Mouse (Mus musculus) midbrain, embryonic 13.5 days (tissue): ENCODE results near the gene Rap1a. TPM values are rescaled to one million over a fixed set of nuclear protein-coding genes. Genes with fewer than 3 reads are reported as not detected.

Source experiments
- ATAC-seq: fragments of 200-750 bp; cut with Nextera tagmentation; 2 replicates; pipeline ENCODE4 v1.8.0; 2017; ENCODE audit warnings: mild to moderate bottlenecking, moderate TSS enrichment, moderate library complexity
- H3K27ac ChIP-seq: fragments of 300-500 bp; sonication (generic); 2 replicates; pipeline ENCODE4 v1.5.1; 2015; ENCODE audit warnings: inconsistent platforms, mild to moderate bottlenecking, moderate library complexity
- H3K27me3 ChIP-seq: fragments of 300-500 bp; sonication (generic); 2 replicates; pipeline ENCODE4 v1.6.1; 2015; ENCODE audit warnings: mild to moderate bottlenecking, inconsistent platforms
- H3K36me3 ChIP-seq: fragments of 300-500 bp; sonication (generic); 2 replicates; pipeline ENCODE4 v1.6.1; 2015; ENCODE audit warnings: mild to moderate bottlenecking, inconsistent platforms
- H3K4me1 ChIP-seq: fragments of 300-500 bp; sonication (generic); replicated peaks from 2 replicates; pipeline ENCODE4 v1.6.1; 2015; ENCODE audit warnings: inconsistent platforms
- H3K4me2 ChIP-seq: fragments of 300-500 bp; sonication (generic); replicated peaks from 2 replicates; pipeline ENCODE4 v1.6.1; 2015; ENCODE audit warnings: moderate library complexity, mild to moderate bottlenecking, inconsistent platforms
- H3K4me3 ChIP-seq: fragments of 300-500 bp; sonication (generic); replicated peaks from 2 replicates; pipeline ENCODE4 v1.5.1; 2015; ENCODE audit warnings: mild to moderate bottlenecking, inconsistent platforms
- H3K9ac ChIP-seq: fragments of 300-500 bp; sonication (generic); replicated peaks from 2 replicates; pipeline ENCODE4 v1.6.1; 2015; ENCODE audit warnings: mild to moderate bottlenecking, inconsistent platforms
- H3K9me3 ChIP-seq: fragments of 300-500 bp; sonication (generic); 2 replicates; pipeline ENCODE4 v1.6.1; 2016; ENCODE audit warnings: mild to moderate bottlenecking, inconsistent platforms
- WGBS: fragments of 180-500 bp; shearing (Covaris S2); methylation state at CpG from one replicate; pipeline ENCODE4 v1.1.7; 2015; 5-methylcytosine and 5-hydroxymethylcytosine counted together
- polyA plus RNA-seq: library from polyadenylated mRNA; unstranded; fragments of >200 nt; fragmentation: Nextera tagmentation; extraction: Ambion mirVana; gene quantifications from 2 replicates; pipeline ENCODE4 v1.2.1, GENCODE M21; 2015

Rap1a gene
- polyA plus RNA-seq, 1 experiment from 2014 or later: 76.1 TPM

GRCm38 (mm10) chr3:105799375-105799774, 1.8 kb downstream of the Rap1a start:
- peaks cover 32% of the 10 kb centered on the region for H3K4me1 ChIP-seq
- H3K27ac ChIP-seq: no peak overlapping the region
- peak overlapping the region; percentile 87; the same call in 1 of the 2 replicates for H3K4me3 ChIP-seq
- 0 out of 2 replicates have a peak overlapping the region, but pooled peaks have one; percentile 14 for H3K9ac ChIP-seq
- H3K4me2 ChIP-seq: peak overlapping the region; percentile 88
- no peaks in the 10 kb centered on the region for H3K27me3 ChIP-seq
- 69% methylated on average over 4 of the region's 4 CpGs for WGBS
- no peaks in the 10 kb centered on the region for H3K9me3 ChIP-seq
- no peak for ATAC-seq
- H3K36me3 ChIP-seq: no peaks in the 10 kb centered on the region

- 87% methylated on average over 2 of the region's 2 CpGs for WGBS
- Histone ChIP-seq H3K9ac (0 out of 2 replicates have a peak overlapping the region, but pooled peaks have one; percentile 29), H3K4me3 (no peak overlapping the region), H3K36me3 (no peaks in the 10 kb centered on the region), H3K4me2 (peak overlapping the region; percentile 14; the same call in 1 of the 2 replicates), H3K9me3 (no peaks in the 10 kb centered on the region), H3K27me3 (no peaks in the 10 kb centered on the region), H3K27ac (no peak overlapping the region), H3K4me1 (peaks cover 32% of the 10 kb centered on the region)
- ATAC-seq: no peak
These were observed 2.4 kb downstream of the Rap1a start for GRCm38 (mm10) chr3:105798770-105799169.

GRCm38 (mm10) chr3:105797427-105797826, 3.7 kb downstream of the Rap1a start:
- H3K9ac ChIP-seq: no peak overlapping the region
- H3K27ac ChIP-seq: no peak overlapping the region
- no peaks in the 10 kb centered on the region for H3K36me3 ChIP-seq
- H3K9me3 ChIP-seq: no peaks in the 10 kb centered on the region
- H3K27me3 ChIP-seq: no peaks in the 10 kb centered on the region
- no peak overlapping the region for H3K4me2 ChIP-seq
- WGBS: 90% methylated on average over 2 of the region's 2 CpGs
- ATAC-seq: no peak
- peaks cover 32% of the 10 kb centered on the region for H3K4me1 ChIP-seq
- H3K4me3 ChIP-seq: no peak overlapping the region

- H3K27ac ChIP-seq: no peak overlapping the region
- H3K4me1 ChIP-seq: peaks cover 32% of the 10 kb centered on the region
- H3K4me3 ChIP-seq: no peak overlapping the region
- H3K9me3 ChIP-seq: no peaks in the 10 kb centered on the region
- H3K36me3 ChIP-seq: no peaks in the 10 kb centered on the region
- no peaks in the 10 kb centered on the region for H3K27me3 ChIP-seq
- WGBS: 82% methylated on average over 4 of the region's 4 CpGs
- H3K9ac ChIP-seq: no peak overlapping the region
- no peak for ATAC-seq
- no peak overlapping the region for H3K4me2 ChIP-seq
These were observed 4.4 kb downstream of the Rap1a start for GRCm38 (mm10) chr3:105796761-105797160.

- Histone ChIP-seq H3K4me2 (no peak overlapping the region), H3K27me3 (no peaks in the 10 kb centered on the region), H3K27ac (no peak overlapping the region), H3K4me3 (no peak overlapping the region), H3K36me3 (no peaks in the 10 kb centered on the region), H3K9me3 (no peaks in the 10 kb centered on the region), H3K9ac (no peak overlapping the region), H3K4me1 (peaks cover 17% of the 10 kb centered on the region)
- ATAC-seq: no peak
- 78% methylated on average over 1 of the region's 1 CpGs for WGBS
These were observed 6.8 kb downstream of the Rap1a start for GRCm38 (mm10) chr3:105794309-105794708.

- 96% methylated on average over 7 of the region's 7 CpGs for WGBS
- Histone ChIP-seq H3K27me3 (no peaks in the 10 kb centered on the region), H3K4me2 (no peak overlapping the region), H3K9ac (no peak overlapping the region), H3K4me3 (no peak overlapping the region), H3K4me1 (peaks cover under 1% of the 10 kb centered on the region; the same call in 1 of the 2 replicates), H3K27ac (no peak overlapping the region), H3K9me3 (0 out of 2 replicates have a peak, but pooled peaks cover 3% of the 10 kb centered on the region), H3K36me3 (no peaks in the 10 kb centered on the region; the same call in 1 of the 2 replicates)
- no peak for ATAC-seq
These were observed 8.8 kb downstream of the Rap1a start for GRCm38 (mm10) chr3:105792309-105792708.

GRCm38 (mm10) chr3:105791129-105791528, 10.0 kb downstream of the Rap1a start:
- Histone ChIP-seq H3K27ac (no peak overlapping the region), H3K36me3 (no peaks in the 10 kb centered on the region; the same call in 1 of the 2 replicates), H3K4me2 (no peak overlapping the region), H3K9ac (no peak overlapping the region), H3K27me3 (no peaks in the 10 kb centered on the region), H3K4me3 (no peak overlapping the region), H3K9me3 (0 out of 2 replicates have a peak, but pooled peaks cover 3% of the 10 kb centered on the region), H3K4me1 (no peaks in the 10 kb centered on the region)
- ATAC-seq: no peak
- 94% methylated on average over 2 of the region's 2 CpGs for WGBS

- 100% methylated on average over 1 of the region's 1 CpGs for WGBS
These were observed 10.8 kb downstream of the Rap1a start for GRCm38 (mm10) chr3:105790338-105790737.

GRCm38 (mm10) chr3:105789776-105790175, 11.4 kb downstream of the Rap1a start:
- Histone ChIP-seq H3K9ac (no peak overlapping the region), H3K4me1 (no peaks in the 10 kb centered on the region), H3K36me3 (no peaks in the 10 kb centered on the region; the same call in 1 of the 2 replicates), H3K27ac (no peak overlapping the region), H3K9me3 (0 out of 2 replicates have a peak, but pooled peaks cover 3% of the 10 kb centered on the region), H3K27me3 (no peaks in the 10 kb centered on the region), H3K4me3 (no peak overlapping the region), H3K4me2 (no peak overlapping the region)
- WGBS: 100% methylated on average over 1 of the region's 1 CpGs
- no peak for ATAC-seq

More at GRCm38 (mm10) chr3:105790338-105790737, 10.8 kb downstream of the Rap1a start:
- no peaks in the 10 kb centered on the region; the same call in 1 of the 2 replicates for H3K36me3 ChIP-seq
- no peak for ATAC-seq
- H3K9ac ChIP-seq: no peak overlapping the region
- 0 out of 2 replicates have a peak, but pooled peaks cover 3% of the 10 kb centered on the region for H3K9me3 ChIP-seq
- H3K4me2 ChIP-seq: no peak overlapping the region
- no peak overlapping the region for H3K27ac ChIP-seq
- H3K27me3 ChIP-seq: no peaks in the 10 kb centered on the region
- no peaks in the 10 kb centered on the region for H3K4me1 ChIP-seq
- H3K4me3 ChIP-seq: no peak overlapping the region

- ATAC-seq: no peak
- Histone ChIP-seq H3K36me3 (no peaks in the 10 kb centered on the region; the same call in 1 of the 2 replicates), H3K27ac (no peak overlapping the region), H3K27me3 (no peaks in the 10 kb centered on the region), H3K4me1 (peaks cover 10% of the 10 kb centered on the region; the same call in 1 of the 2 replicates), H3K4me3 (no peak overlapping the region), H3K4me2 (no peak overlapping the region), H3K9ac (no peak overlapping the region), H3K9me3 (0 out of 2 replicates have a peak, but pooled peaks cover 3% of the 10 kb centered on the region)
- over 99% methylated on average over 3 of the region's 3 CpGs for WGBS
These were observed 13.8 kb downstream of the Rap1a start for GRCm38 (mm10) chr3:105787328-105787727.

GRCm38 (mm10) chr3:105785865-105786264, 15.3 kb downstream of the Rap1a start:
- no peak overlapping the region for H3K4me3 ChIP-seq
- no peak for ATAC-seq

GRCm38 (mm10) chr3:105783809-105784208, 17.3 kb downstream of the Rap1a start:
- Histone ChIP-seq H3K4me2 (no peak overlapping the region), H3K27ac (no peak overlapping the region), H3K36me3 (no peaks in the 10 kb centered on the region; the same call in 1 of the 2 replicates), H3K4me1 (peaks cover 11% of the 10 kb centered on the region; the same call in 1 of the 2 replicates), H3K9me3 (0 out of 2 replicates have a peak, but pooled peaks cover 3% of the 10 kb centered on the region), H3K4me3 (no peak overlapping the region), H3K9ac (no peak overlapping the region), H3K27me3 (no peaks in the 10 kb centered on the region)
- ATAC-seq: no peak
- 9% methylated on average over 1 of the region's 1 CpGs for WGBS

More at GRCm38 (mm10) chr3:105785865-105786264, 15.3 kb downstream of the Rap1a start:
- H3K9ac ChIP-seq: no peak overlapping the region
- 0 out of 2 replicates have a peak, but pooled peaks cover 3% of the 10 kb centered on the region for H3K9me3 ChIP-seq
- peaks cover 11% of the 10 kb centered on the region; the same call in 1 of the 2 replicates for H3K4me1 ChIP-seq
- H3K36me3 ChIP-seq: no peaks in the 10 kb centered on the region; the same call in 1 of the 2 replicates
- H3K27me3 ChIP-seq: no peaks in the 10 kb centered on the region
- no peak overlapping the region for H3K27ac ChIP-seq
- H3K4me2 ChIP-seq: no peak overlapping the region
